Mouse (Mus musculus) sigmoid colon, adult 10 weeks (tissue): Measurements from ENCODE around the gene Nop10. TPM values are rescaled to one million over a fixed set of nuclear protein-coding genes. Genes with fewer than 3 reads are reported as not detected.

ENCODE experiments used
- polyA plus RNA-seq: library from polyadenylated mRNA; stranded (reverse); fragments of 350-450 nt; fragmentation: Illumina TruSeq; extraction: RNeasy Lipid Tissue Mini Kit (QIAGEN cat#74804); gene quantifications from one replicate; pipeline ENCODE4 v1.2.3, GENCODE M21; 2014; ENCODE audit warnings: low read depth, low replicate concordance

Nop10 gene
- 15.6 TPM for polyA plus RNA-seq

DNA sequence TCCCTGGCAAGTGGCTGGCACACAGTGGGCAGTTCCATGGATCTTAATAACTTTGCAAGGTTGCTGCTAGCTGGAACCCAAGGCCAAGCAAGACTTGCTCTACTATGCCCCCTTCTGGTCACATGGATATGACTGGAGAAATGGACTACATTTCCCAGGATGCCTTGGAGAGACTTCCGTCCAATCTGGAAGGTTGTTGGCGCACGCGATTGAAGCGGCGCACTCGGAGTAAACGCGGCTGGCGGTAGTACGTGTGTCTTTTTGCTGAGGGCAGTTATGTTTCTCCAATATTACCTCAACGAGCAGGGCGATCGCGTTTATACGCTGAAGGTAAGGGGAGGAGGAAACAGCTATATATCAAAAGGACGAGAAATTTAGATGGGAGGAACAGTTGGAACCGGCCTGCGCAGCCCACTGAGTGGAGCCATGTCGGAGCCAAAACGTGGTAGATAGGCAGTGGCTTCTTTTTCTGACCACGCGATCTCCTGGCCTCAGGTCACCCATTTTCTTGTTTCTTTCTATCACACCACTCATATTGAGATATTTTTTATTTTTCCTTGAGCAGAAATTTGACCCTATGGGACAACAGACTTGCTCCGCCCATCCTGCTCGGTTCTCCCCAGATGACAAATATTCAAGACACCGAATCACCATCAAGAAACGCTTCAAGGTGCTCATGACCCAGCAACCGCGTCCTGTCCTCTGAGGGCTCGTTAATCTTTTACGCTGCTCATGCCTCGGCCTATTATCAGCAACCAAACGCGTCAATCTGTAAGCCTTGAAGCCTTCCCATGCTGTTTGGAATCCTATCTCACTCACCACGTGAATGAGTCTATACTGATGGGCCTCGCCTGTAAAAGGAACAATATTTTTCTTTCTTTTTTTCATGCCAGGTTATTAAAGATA is at the start of gene Nop10:
Nop10 (plus strand) TSS at position 179 of the 906 bp plus-strand sequence.

GRCm38 (mm10) chr2:112239212-112239934 is 22.4 kb upstream of the Nop10 start, which contains the start of gene Lpcat4:
Gene Lpcat4, plus strand, starts transcription at chr2:112239468.

GRCm38 (mm10) chr2:112259241-112259962 is 2.3 kb upstream of the Nop10 start, which contains the start of gene Nutm1:
Gene Nutm1, minus strand, starts transcription at chr2:112259291.

DNA sequence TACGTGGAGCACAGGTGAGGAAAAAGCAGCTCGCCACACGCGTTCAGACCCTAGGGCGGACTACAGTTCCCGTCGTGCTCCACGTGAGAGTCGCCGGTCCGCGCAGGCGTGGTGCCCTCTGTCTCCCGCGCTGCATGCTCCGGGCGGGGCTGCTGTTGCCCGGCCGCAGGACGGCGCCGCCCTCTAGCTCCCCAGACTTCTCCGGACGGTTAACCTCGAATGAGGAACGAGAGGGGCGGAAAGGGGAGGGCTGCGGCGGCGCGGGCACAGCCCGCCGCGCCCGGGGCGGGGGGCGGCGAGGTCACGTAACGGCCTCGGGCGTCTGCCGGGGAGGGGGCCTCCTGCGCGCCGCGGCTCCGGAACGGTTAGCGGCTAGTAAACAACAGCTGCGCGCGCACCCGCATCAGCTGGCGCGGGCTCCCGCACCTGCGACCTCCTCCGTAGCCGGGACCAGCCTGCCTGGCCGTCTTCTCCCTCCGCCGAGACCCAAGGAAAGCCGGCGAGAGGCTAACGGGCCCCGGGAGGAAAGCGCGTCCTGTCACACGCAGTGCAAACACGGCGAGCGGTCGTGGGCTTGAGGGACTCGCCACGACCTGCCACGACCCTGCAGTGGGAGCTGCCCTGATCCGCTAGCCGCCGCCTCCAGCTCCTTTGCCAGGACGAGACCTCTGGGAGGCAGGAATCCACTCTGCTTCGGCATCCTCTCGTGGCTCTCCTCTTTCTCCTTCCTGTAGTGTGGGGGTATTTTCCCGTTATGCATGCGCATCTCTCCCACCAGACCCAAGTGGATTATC is 3.9 kb downstream of the Nop10 start, which contains the start of gene Slc12a6:
Slc12a6 (plus strand) TSS at position 378 of the 794 bp plus-strand sequence.

GRCm38 (mm10) chr2:112266242-112266592 is 4.5 kb downstream of the Nop10 start, which contains the start of gene Gm21985:
Gene Gm21985, plus strand, starts transcription at chr2:112266314.

Other genes starting within 250 kb of the Nop10 start
- not detected for gene Olfr1310, start 249.2 kb upstream of the Nop10 start, polyA plus RNA-seq
- not detected for gene Olfr1311, start 237.5 kb upstream of the Nop10 start, polyA plus RNA-seq
- gene Olfr1312, start 211.7 kb upstream of the Nop10 start, polyA plus RNA-seq = not detected
- gene Olfr1313, start 184.1 kb upstream of the Nop10 start, polyA plus RNA-seq = not detected
- not detected for gene Olfr1314, start 165.1 kb upstream of the Nop10 start, polyA plus RNA-seq
- not detected for gene Olfr1315-ps1, start 146.5 kb upstream of the Nop10 start, polyA plus RNA-seq
- gene Olfr1316, start 126.9 kb upstream of the Nop10 start, polyA plus RNA-seq = not detected
- not detected for gene Olfr1317, start 121.6 kb upstream of the Nop10 start, polyA plus RNA-seq
- gene Olfr1318, start 107.7 kb upstream of the Nop10 start, polyA plus RNA-seq = not detected
- 1.2 TPM for gene Lpcat4, start 22.5 kb upstream of the Nop10 start, polyA plus RNA-seq
- not detected for gene Nutm1, start 2.6 kb upstream of the Nop10 start, polyA plus RNA-seq
- 139 TPM for gene Slc12a6, start 3.9 kb downstream of the Nop10 start, polyA plus RNA-seq
- not detected for gene Gm21985, start 4.4 kb downstream of the Nop10 start, polyA plus RNA-seq
- gene Emc4, start 106.1 kb downstream of the Nop10 start, polyA plus RNA-seq = 52.0 TPM
- gene Katnbl1, start 117.3 kb downstream of the Nop10 start, polyA plus RNA-seq = 64.8 TPM
- 42.2 TPM for gene Emc7, start 193.1 kb downstream of the Nop10 start, polyA plus RNA-seq
- not detected for gene Chrm5, start 218.8 kb downstream of the Nop10 start, polyA plus RNA-seq
- 8.1 TPM for gene Aven, start 231.0 kb downstream of the Nop10 start, polyA plus RNA-seq